In the genomic region with DNA sequence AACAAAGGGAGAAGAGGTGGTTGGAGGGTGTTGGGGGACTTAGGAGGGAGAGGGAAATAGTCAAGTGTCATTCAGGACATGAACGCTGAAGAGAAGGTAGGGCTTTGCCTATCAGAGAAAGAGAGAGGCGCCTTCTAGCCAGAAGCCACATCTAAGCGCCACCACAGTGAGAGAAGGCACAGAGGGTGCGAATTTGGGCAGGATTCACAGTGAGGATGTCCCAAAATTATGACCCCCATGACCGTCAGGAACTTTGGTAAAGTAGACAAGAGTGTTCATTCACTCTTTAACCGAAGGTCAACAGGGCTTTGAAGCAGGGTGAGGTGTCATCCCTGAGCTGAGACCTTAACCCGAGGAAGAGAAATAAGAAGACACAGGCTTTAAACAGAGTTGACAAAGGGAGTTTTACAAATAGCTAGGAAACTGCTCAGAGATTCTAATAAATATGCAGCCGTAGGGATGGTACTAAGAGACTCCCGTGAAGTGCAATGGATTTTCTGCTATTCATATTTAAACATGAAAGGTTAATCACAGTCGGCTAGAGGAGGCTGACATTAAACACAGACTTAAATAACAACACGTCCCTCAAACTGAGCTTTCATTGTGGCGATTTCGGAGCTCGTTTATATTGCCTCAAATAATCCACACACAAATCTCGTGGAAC, we compare ENCODE assay signal across 10 mouse cellular contexts. TPM values are rescaled to one million over a fixed set of nuclear protein-coding genes. Genes with fewer than 3 reads are reported as not detected.
DNase-seq lines count a peak whose midpoint lies in the region; ATAC-seq and TF ChIP-seq lines count a peak whose summit lies in the region.
"Had no signal": no experiment of that assay in that cellular context is flagged by ENCODE, and none has a peak within 500 bp of the region (broad histone marks: within the 10 kb centered on the region; RNA-seq: fewer than 3 reads in every experiment).

No protein-coding gene starts in this region.

- H3K27ac ChIP-seq in lung, embryonic 16.5 days (ENCODE audit: low read length) = no peak overlapping the region
- H3K27ac ChIP-seq in liver, postnatal 0 days (ENCODE audit: low read depth) = no peak overlapping the region

- H3K9me3 ChIP-seq in lung, embryonic 16.5 days (ENCODE audit: control insufficient read depth, low read length) = no peaks in the 10 kb centered on the region
- no peaks in the 10 kb centered on the region for H3K9me3 ChIP-seq in liver, postnatal 0 days (ENCODE audit: low read length)

- no peak for TF ChIP-seq CTCF in liver, postnatal 0 days (IDR thresholded peaks at IDR 0.05; ENCODE audit: low read depth)

- no peaks in the 10 kb centered on the region for H3K36me3 ChIP-seq in lung, embryonic 16.5 days (ENCODE audit: control insufficient read depth, insufficient read depth, low read length)
- H3K36me3 ChIP-seq in liver, postnatal 0 days (replicated peaks; ENCODE audit: insufficient read depth, low read length) = no peaks in the 10 kb centered on the region

- no peak for DNase-seq in frontal cortex, postnatal 14 days (ENCODE audit: low spot score in 2 of 2)
- no peak for DNase-seq in lung, postnatal 36 days
- no peak for DNase-seq in liver, postnatal 0 days
- no peak for DNase-seq in embryo, embryonic 10 days (ENCODE audit: low spot score)
- DNase-seq in MN1 (ENCODE audit: low spot score) = no peak
- no peak for DNase-seq in thymus, postnatal 25 days
- DNase-seq: cerebellum, adult 11-12 months had no signal

- no peak overlapping the region for H3K9ac ChIP-seq in lung, embryonic 16.5 days (ENCODE audit: low read length)
- H3K9ac ChIP-seq in liver, postnatal 0 days (replicated peaks) = no peak overlapping the region

- 32% methylated on average over 15 of the region's 15 CpGs for WGBS in lung, embryonic 16.5 days
- WGBS in liver, postnatal 0 days (ENCODE audit: insufficient replicate concordance) = 36% methylated on average over 15 of the region's 15 CpGs

- peak; percentile 32; the same call in 1 of the 2 replicates for ATAC-seq in frontal cortex, adult (ENCODE audit: low TSS enrichment)
- no peak for ATAC-seq in lung, embryonic 16.5 days (ENCODE audit: low read depth)
- ATAC-seq in liver, postnatal 0 days = no peak

- H3K27me3 ChIP-seq in lung, embryonic 16.5 days (ENCODE audit: control insufficient read depth, insufficient read depth, low read depth, low read length) = no peaks in the 10 kb centered on the region
- H3K27me3 ChIP-seq in liver, postnatal 0 days (ENCODE audit: insufficient read depth, low read length) = no peaks in the 10 kb centered on the region

- TF ChIP-seq EP300 in liver, postnatal 0 days (IDR thresholded peaks at IDR 0.05; ENCODE audit: low read depth) = no peak

- no peaks in the 10 kb centered on the region for H3K4me1 ChIP-seq in lung, embryonic 16.5 days (replicated peaks; ENCODE audit: control insufficient read depth, insufficient read depth, low read length)
- no peaks in the 10 kb centered on the region for H3K4me1 ChIP-seq in liver, postnatal 0 days (ENCODE audit: insufficient read depth)

- H3K4me2 ChIP-seq in lung, embryonic 16.5 days (ENCODE audit: low read depth, low read length) = peak overlapping the region; percentile 48
- H3K4me2 ChIP-seq in liver, postnatal 0 days (ENCODE audit: low read depth, low read length) = peak overlapping the region; percentile 47

- peak overlapping the region; percentile 35 for H3K4me3 ChIP-seq in lung, embryonic 16.5 days (ENCODE audit: low read length)
- H3K4me3 ChIP-seq in liver, postnatal 0 days (ENCODE audit: low read depth, low read length) = 0 out of 2 replicates have a peak overlapping the region, but pooled peaks have one; percentile 17

RNA-seq across cellular contexts. Expression of gene Krtap28-13, which starts 14.9 kb away (rescaled TPM):
- not detected in 2 replicates for polyA plus RNA-seq in lung, embryonic 16.5 days (2015; fragmentation: Nextera tagmentation; extraction: Ambion mirVana)
- polyA plus RNA-seq in liver, postnatal 0 days (2015; fragmentation: Nextera tagmentation; extraction: Ambion mirVana) = not detected in 2 replicates
- polyA plus RNA-seq: gonadal fat pad, adult 2 months had no signal

RNA-seq across cellular contexts. Expression of gene A030005K14Rik, which starts 16.5 kb away (rescaled TPM):
- polyA plus RNA-seq in lung, embryonic 16.5 days (2015; fragmentation: Nextera tagmentation; extraction: Ambion mirVana) = not detected in 2 replicates
- polyA plus RNA-seq in liver, postnatal 0 days (2015; fragmentation: Nextera tagmentation; extraction: Ambion mirVana) = not detected in 2 replicates
- polyA plus RNA-seq: gonadal fat pad, adult 2 months had no signal

RNA-seq across cellular contexts. Expression of gene Gm47969, which starts 30.9 kb away (rescaled TPM):
- polyA plus RNA-seq in lung, embryonic 16.5 days (2015; fragmentation: Nextera tagmentation; extraction: Ambion mirVana) = not detected in 2 replicates
- not detected in 2 replicates for polyA plus RNA-seq in liver, postnatal 0 days (2015; fragmentation: Nextera tagmentation; extraction: Ambion mirVana)
- polyA plus RNA-seq: gonadal fat pad, adult 2 months had no signal

RNA-seq across cellular contexts. Expression of gene Krtap28-10, which starts 33.4 kb away (rescaled TPM):
- not detected in 2 replicates for polyA plus RNA-seq in lung, embryonic 16.5 days (2015; fragmentation: Nextera tagmentation; extraction: Ambion mirVana)
- not detected in 2 replicates for polyA plus RNA-seq in liver, postnatal 0 days (2015; fragmentation: Nextera tagmentation; extraction: Ambion mirVana)
- polyA plus RNA-seq: gonadal fat pad, adult 2 months had no signal

RNA-seq across cellular contexts. Expression of gene Slc19a3, which starts 37.4 kb away (rescaled TPM):
- polyA plus RNA-seq in lung, embryonic 16.5 days (2015; fragmentation: Nextera tagmentation; extraction: Ambion mirVana) = 0.98 and 1.0 TPM in 2 replicates
- polyA plus RNA-seq in liver, postnatal 0 days (2015; fragmentation: Nextera tagmentation; extraction: Ambion mirVana) = not detected in 2 replicates
